Mouse (Mus musculus): ENCODE data around the gene H2afv. TPM values are rescaled to one million over a fixed set of nuclear protein-coding genes. Genes with fewer than 3 reads are reported as not detected.

The H2afv gene
- polyA plus RNA-seq (2014; fragmentation: Nextera tagmentation; extraction: Ambion mirVana), result 866 and 905 TPM in 2 replicates

- WGBS, result under 1% methylated on average over 58 of the region's 80 CpGs
- Histone ChIP-seq H3K4me3 (ENCODE audit: low read depth, low read length) (peak within 1 kb of the TSS; percentile 66), H3K36me3 (ENCODE audit: control insufficient read depth, insufficient read depth, low read length) (no peaks in the 10 kb centered on the region), H3K9ac (ENCODE audit: low read length) (peak within 1 kb of the TSS; percentile 77), H3K27ac (replicated peaks; ENCODE audit: low read depth, low read length) (peak within 1 kb of the TSS; percentile 85), H3K9me3 (ENCODE audit: control insufficient read depth, low read length) (no peaks in the 10 kb centered on the region), H3K4me1 (ENCODE audit: control insufficient read depth, insufficient read depth, low read length) (no peaks in the 10 kb centered on the region), H3K27me3 (ENCODE audit: control insufficient read depth, insufficient read depth, low read length) (no peaks in the 10 kb centered on the region), H3K4me2 (ENCODE audit: low read depth, severe bottlenecking) (peak within 1 kb of the TSS; percentile 69)
- DNase-seq (ENCODE audit: low spot score) (peak; percentile 99), ATAC-seq (ENCODE audit: insufficient number of reproducible peaks, low FRiP score, low TSS enrichment, low read depth) (peak; percentile 100)
Observed at GRCm38 (mm10) chr11:6444077-6444853, at the start of gene H2afv. TSS of gene H2afv (minus strand) at chr11:6444443.

- Histone ChIP-seq H3K27me3 (ENCODE audit: control insufficient read depth, insufficient read depth, low read length) (no peaks in the 10 kb centered on the region), H3K4me2 (ENCODE audit: low read depth, severe bottlenecking) (no peak overlapping the region), H3K9me3 (ENCODE audit: control insufficient read depth, low read length) (no peaks in the 10 kb centered on the region), H3K36me3 (ENCODE audit: control insufficient read depth, insufficient read depth, low read length) (no peaks in the 10 kb centered on the region), H3K9ac (ENCODE audit: low read length) (no peak overlapping the region), H3K27ac (replicated peaks; ENCODE audit: low read depth, low read length) (no peak overlapping the region), H3K4me3 (ENCODE audit: low read depth, low read length) (no peak overlapping the region), H3K4me1 (ENCODE audit: control insufficient read depth, insufficient read depth, low read length) (no peaks in the 10 kb centered on the region)
- WGBS, result 58% methylated on average over 6 of the region's 6 CpGs
- DNase-seq (ENCODE audit: low spot score) (no peak), ATAC-seq (ENCODE audit: insufficient number of reproducible peaks, low FRiP score, low TSS enrichment, low read depth) (no peak)
Observed at GRCm38 (mm10) chr11:6489691-6490503, 45.7 kb upstream of the H2afv start.

- no peaks in the 10 kb centered on the region for H3K27me3 ChIP-seq (ENCODE audit: control insufficient read depth, insufficient read depth, low read length)
- H3K9me3 ChIP-seq (ENCODE audit: control insufficient read depth, low read length), result no peaks in the 10 kb centered on the region
- H3K4me3 ChIP-seq (ENCODE audit: low read depth, low read length), result no peak overlapping the region
- WGBS, result 89% methylated on average over 7 of the region's 7 CpGs
- no peak overlapping the region for H3K4me2 ChIP-seq (ENCODE audit: low read depth, severe bottlenecking)
- no peaks in the 10 kb centered on the region for H3K4me1 ChIP-seq (ENCODE audit: control insufficient read depth, insufficient read depth, low read length)
- no peak overlapping the region for H3K27ac ChIP-seq (replicated peaks; ENCODE audit: low read depth, low read length)
- no peaks in the 10 kb centered on the region for H3K36me3 ChIP-seq (ENCODE audit: control insufficient read depth, insufficient read depth, low read length)
- ATAC-seq (ENCODE audit: insufficient number of reproducible peaks, low FRiP score, low TSS enrichment, low read depth), result no peak
- no peak for DNase-seq (ENCODE audit: low spot score)
- no peak overlapping the region for H3K9ac ChIP-seq (ENCODE audit: low read length)
Observed at GRCm38 (mm10) chr11:6489257-6489656, 45.0 kb upstream of the H2afv start.

GRCm38 (mm10) chr11:6488041-6488684, 43.9 kb upstream of the H2afv start:
- Histone ChIP-seq H3K9me3 (ENCODE audit: control insufficient read depth, low read length) (no peaks in the 10 kb centered on the region), H3K9ac (ENCODE audit: low read length) (no peak overlapping the region), H3K27ac (replicated peaks; ENCODE audit: low read depth, low read length) (no peak overlapping the region), H3K4me1 (ENCODE audit: control insufficient read depth, insufficient read depth, low read length) (no peaks in the 10 kb centered on the region), H3K27me3 (ENCODE audit: control insufficient read depth, insufficient read depth, low read length) (no peaks in the 10 kb centered on the region), H3K4me3 (ENCODE audit: low read depth, low read length) (no peak overlapping the region), H3K4me2 (ENCODE audit: low read depth, severe bottlenecking) (no peak overlapping the region), H3K36me3 (ENCODE audit: control insufficient read depth, insufficient read depth, low read length) (no peaks in the 10 kb centered on the region)
- DNase-seq (ENCODE audit: low spot score) (no peak), ATAC-seq (ENCODE audit: insufficient number of reproducible peaks, low FRiP score, low TSS enrichment, low read depth) (no peak)
- WGBS, result 93% methylated on average over 5 of the region's 5 CpGs

- no peak for ATAC-seq (ENCODE audit: insufficient number of reproducible peaks, low FRiP score, low TSS enrichment, low read depth)
- no peaks in the 10 kb centered on the region for H3K4me1 ChIP-seq (ENCODE audit: control insufficient read depth, insufficient read depth, low read length)
- WGBS, result 69% methylated on average over 7 of the region's 7 CpGs
- H3K27me3 ChIP-seq (ENCODE audit: control insufficient read depth, insufficient read depth, low read length), result no peaks in the 10 kb centered on the region
- no peak overlapping the region for H3K4me2 ChIP-seq (ENCODE audit: low read depth, severe bottlenecking)
- H3K36me3 ChIP-seq (ENCODE audit: control insufficient read depth, insufficient read depth, low read length), result no peaks in the 10 kb centered on the region
- no peak overlapping the region for H3K9ac ChIP-seq (ENCODE audit: low read length)
- no peaks in the 10 kb centered on the region for H3K9me3 ChIP-seq (ENCODE audit: control insufficient read depth, low read length)
- no peak for DNase-seq (ENCODE audit: low spot score)
- no peak overlapping the region for H3K4me3 ChIP-seq (ENCODE audit: low read depth, low read length)
- H3K27ac ChIP-seq (replicated peaks; ENCODE audit: low read depth, low read length), result no peak overlapping the region
Observed at GRCm38 (mm10) chr11:6487496-6487895, 43.3 kb upstream of the H2afv start.

- no peak for ATAC-seq (ENCODE audit: insufficient number of reproducible peaks, low FRiP score, low TSS enrichment, low read depth)
- DNase-seq (ENCODE audit: low spot score), result no peak
- H3K4me3 ChIP-seq (ENCODE audit: low read depth, low read length), result no peak overlapping the region
- H3K4me1 ChIP-seq (ENCODE audit: control insufficient read depth, insufficient read depth, low read length), result no peaks in the 10 kb centered on the region
- no peak overlapping the region for H3K4me2 ChIP-seq (ENCODE audit: low read depth, severe bottlenecking)
- H3K27ac ChIP-seq (replicated peaks; ENCODE audit: low read depth, low read length), result no peak overlapping the region
- no peaks in the 10 kb centered on the region for H3K9me3 ChIP-seq (ENCODE audit: control insufficient read depth, low read length)
- no peaks in the 10 kb centered on the region for H3K27me3 ChIP-seq (ENCODE audit: control insufficient read depth, insufficient read depth, low read length)
- no peaks in the 10 kb centered on the region for H3K36me3 ChIP-seq (ENCODE audit: control insufficient read depth, insufficient read depth, low read length)
- H3K9ac ChIP-seq (ENCODE audit: low read length), result no peak overlapping the region
- WGBS, result 61% methylated on average over 6 of the region's 6 CpGs
Observed at GRCm38 (mm10) chr11:6486916-6487315, 42.7 kb upstream of the H2afv start.

- WGBS, result 67% methylated on average over 3 of the region's 3 CpGs
- H3K9ac ChIP-seq (ENCODE audit: low read length), result no peak overlapping the region
- H3K4me3 ChIP-seq (ENCODE audit: low read depth, low read length), result no peak overlapping the region
- no peaks in the 10 kb centered on the region for H3K36me3 ChIP-seq (ENCODE audit: control insufficient read depth, insufficient read depth, low read length)
- no peaks in the 10 kb centered on the region for H3K4me1 ChIP-seq (ENCODE audit: control insufficient read depth, insufficient read depth, low read length)
- no peak for ATAC-seq (ENCODE audit: insufficient number of reproducible peaks, low FRiP score, low TSS enrichment, low read depth)
- DNase-seq (ENCODE audit: low spot score), result no peak
- H3K9me3 ChIP-seq (ENCODE audit: control insufficient read depth, low read length), result no peaks in the 10 kb centered on the region
- H3K4me2 ChIP-seq (ENCODE audit: low read depth, severe bottlenecking), result no peak overlapping the region
- H3K27me3 ChIP-seq (ENCODE audit: control insufficient read depth, insufficient read depth, low read length), result no peaks in the 10 kb centered on the region
- H3K27ac ChIP-seq (replicated peaks; ENCODE audit: low read depth, low read length), result no peak overlapping the region
Observed at GRCm38 (mm10) chr11:6484244-6484959, 40.2 kb upstream of the H2afv start.

GRCm38 (mm10) chr11:6483103-6483502, 38.9 kb upstream of the H2afv start:
- DNase-seq (ENCODE audit: low spot score), result no peak
- 85% methylated on average over 2 of the region's 2 CpGs for WGBS

More at GRCm38 (mm10) chr11:6483103-6483502, 38.9 kb upstream of the H2afv start:
- Histone ChIP-seq H3K36me3 (ENCODE audit: control insufficient read depth, insufficient read depth, low read length) (no peaks in the 10 kb centered on the region), H3K27ac (replicated peaks; ENCODE audit: low read depth, low read length) (no peak overlapping the region), H3K4me1 (ENCODE audit: control insufficient read depth, insufficient read depth, low read length) (no peaks in the 10 kb centered on the region), H3K4me2 (ENCODE audit: low read depth, severe bottlenecking) (no peak overlapping the region), H3K4me3 (ENCODE audit: low read depth, low read length) (no peak overlapping the region), H3K27me3 (ENCODE audit: control insufficient read depth, insufficient read depth, low read length) (no peaks in the 10 kb centered on the region), H3K9me3 (ENCODE audit: control insufficient read depth, low read length) (no peaks in the 10 kb centered on the region), H3K9ac (ENCODE audit: low read length) (no peak overlapping the region)
- no peak for ATAC-seq (ENCODE audit: insufficient number of reproducible peaks, low FRiP score, low TSS enrichment, low read depth)

All from limb, embryonic 11.5 days (tissue).